Mouse (Mus musculus) liver, adult 2 months (tissue): ENCODE measurements around the gene Suz12.

Experiments used
- CTCF ChIP-seq: fragments of 200-500 bp; IDR thresholded peaks from 2 replicates; pipeline ENCODE4 v1.5.1; 2011; ENCODE audit warnings: low read depth, low read length, control low read depth
- POLR2A ChIP-seq: fragments of 200-500 bp; IDR thresholded peaks from 2 replicates; pipeline ENCODE4 v1.6.1; 2011; ENCODE audit warnings: low read length, control low read depth; ENCODE audit not compliant: insufficient read depth; ENCODE audit errors: extremely low read depth

GRCm38 (mm10) chr11:80069815-80070214 is 76.9 kb downstream of the Suz12 start:
- no peak for TF ChIP-seq POLR2A
- TF ChIP-seq CTCF: no peak
